Mouse (Mus musculus) myocyte (in vitro differentiated cells): Measurements from ENCODE around the gene Cp.

ENCODE experiments used
- CEBPB ChIP-seq: IDR thresholded peaks from 2 replicates; pipeline ENCODE4 v1.6.1; 2011; ENCODE audit warnings: mild to moderate bottlenecking, moderate library complexity; ENCODE audit not compliant: poor library complexity, insufficient read depth, severe bottlenecking
- E2F4 ChIP-seq: IDR thresholded peaks from one replicate; pipeline ENCODE4 v1.6.1; 2011; ENCODE audit warnings: mild to moderate bottlenecking, control low read depth, moderate library complexity; ENCODE audit not compliant: insufficient read depth
- MAX ChIP-seq: IDR thresholded peaks from one replicate; pipeline ENCODE4 v1.6.1; 2011; ENCODE audit warnings: low read depth, mild to moderate bottlenecking, control low read depth
- MYOG ChIP-seq, 3 experiments: IDR thresholded peaks; one replicate each; pipeline ENCODE4 v1.6.1; 2011; ENCODE audit warnings: control low read depth in 2 of 3, low read depth in 2 of 3, mild to moderate bottlenecking in 2 of 3; ENCODE audit not compliant: insufficient read length in 2 of 3, control insufficient read depth in 1 of 3, insufficient read depth in 1 of 3
- POLR2A ChIP-seq: IDR thresholded peaks from one replicate; pipeline ENCODE4 v1.6.1; 2011; ENCODE audit warnings: low read depth, mild to moderate bottlenecking, control low read depth, moderate library complexity; ENCODE audit not compliant: insufficient read length
- POLR2AphosphoS2 ChIP-seq: IDR thresholded peaks from one replicate; pipeline ENCODE4 v1.6.1; 2011; ENCODE audit warnings: low read depth, control low read depth; ENCODE audit not compliant: insufficient read length
- SRF ChIP-seq: IDR thresholded peaks from one replicate; pipeline ENCODE4 v1.6.1; 2011; ENCODE audit warnings: low read depth; ENCODE audit not compliant: control insufficient read depth, insufficient read length

GRCm38 (mm10) chr3:20002786-20003185 is 45.9 kb downstream of the Cp start:
- no peak for TF ChIP-seq POLR2A
- no peak for TF ChIP-seq MAX
- no peak for TF ChIP-seq POLR2AphosphoS2
- no peak for TF ChIP-seq CEBPB
- no peak for TF ChIP-seq SRF
- no peak for TF ChIP-seq E2F4
- no peak for TF ChIP-seq MYOG (IDR thresholded peaks at IDR 0.05; ENCODE audit: control insufficient read depth in 1 of 3, insufficient read depth in 1 of 3, insufficient read length in 2 of 3, low read depth in 2 of 3)
